Mouse (Mus musculus): ENCODE measurements around the gene Thap11. TPM values are rescaled to one million over a fixed set of nuclear protein-coding genes. Genes with fewer than 3 reads are reported as not detected.

Gene Thap11
- total and polyA plus RNA-seq, 3 experiments = 21.3 to 42.6 (median 31.9) TPM

DNA sequence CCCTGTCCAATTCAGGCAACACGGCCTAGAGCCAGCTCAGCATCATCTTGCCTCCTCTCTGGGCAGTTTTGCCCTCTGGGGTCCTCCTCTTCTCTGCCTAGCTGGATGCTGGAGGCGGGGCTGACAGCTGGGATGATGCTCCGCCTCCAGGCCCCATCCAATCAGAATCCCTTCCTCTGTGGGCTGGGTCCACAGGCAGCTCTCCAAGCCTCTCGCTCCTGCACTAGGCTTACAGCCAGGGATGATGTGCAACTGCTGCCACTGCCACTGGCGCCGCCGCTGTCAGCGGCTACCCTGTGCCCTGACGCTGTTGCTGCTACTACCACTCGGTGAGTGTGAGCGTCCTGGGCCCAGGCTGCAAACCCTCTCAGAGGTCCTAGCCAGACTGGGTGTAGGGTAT lies 38.4 kb downstream of the Thap11 start, which contains the start of gene Nrn1l:
Gene Nrn1l, plus strand, starts transcription at position 229 of the 400 bp plus-strand sequence.
- dilution Hi-C loops (cut with MboI; ENCODE audit: extremely low pct_ligation_motif_present, extremely low pct_unique_long_range_greater_than_20kb, low sequenced_read_pairs) (no loop called here), in situ Hi-C loops (cut with MboI; ENCODE audit: low pct_ligation_motif_present, low pct_unique_long_range_greater_than_20kb, low sequenced_read_pairs) (loop anchor here (5.0 kb wide), 1 partner anchor 44 kb away; the partner anchor contains the start of gene Psmb10)
- Histone ChIP-seq H3K9ac (ENCODE audit: insufficient read depth, low read depth) (no peak within 1 kb of the TSS), H3K27me3 (replicated peaks) (no peaks in the 10 kb centered on the region), H3K4me1 (ENCODE audit: control insufficient read depth in 1 of 2, insufficient read depth in 2 of 2) (no peaks in the 10 kb centered on the region), H3K36me3 (replicated peaks in 1 of 2; ENCODE audit: control insufficient read depth in 1 of 2, insufficient read depth in 1 of 2, low read length in 1 of 2) (peaks cover 53 to 78% of the 10 kb centered on the region in 2 experiments), H3K27ac (ENCODE audit: insufficient read depth, low read depth) (no peak within 1 kb of the TSS), H3K4me2 (ENCODE audit: insufficient read depth, low read depth, poor library complexity, severe bottlenecking) (no peak within 1 kb of the TSS), H3K79me2 (replicated peaks; ENCODE audit: control insufficient read depth, extremely low read depth, insufficient read depth, poor library complexity, severe bottlenecking) (no peaks in the 10 kb centered on the region), H3K9me3 (replicated peaks; ENCODE audit: low read length) (no peaks in the 10 kb centered on the region), H3K4me3 (replicated peaks in 1 of 3; ENCODE audit: low read depth in 2 of 3, low read length in 2 of 3, poor library complexity in 1 of 3) (no peak within 1 kb of the TSS)
- TF ChIP-seq ZC3H11A (IDR thresholded peaks at IDR 0.05; ENCODE audit: low read depth, low read length) = no peak
- no peak for TF ChIP-seq NELFE (IDR thresholded peaks at IDR 0.05; ENCODE audit: low read depth, low read length)
- no peak for TF ChIP-seq MXI1 (IDR thresholded peaks at IDR 0.05; ENCODE audit: low read depth, low read length)
- peak; percentile 36 for DNase-seq (ENCODE audit: extremely low read depth)

DNA sequence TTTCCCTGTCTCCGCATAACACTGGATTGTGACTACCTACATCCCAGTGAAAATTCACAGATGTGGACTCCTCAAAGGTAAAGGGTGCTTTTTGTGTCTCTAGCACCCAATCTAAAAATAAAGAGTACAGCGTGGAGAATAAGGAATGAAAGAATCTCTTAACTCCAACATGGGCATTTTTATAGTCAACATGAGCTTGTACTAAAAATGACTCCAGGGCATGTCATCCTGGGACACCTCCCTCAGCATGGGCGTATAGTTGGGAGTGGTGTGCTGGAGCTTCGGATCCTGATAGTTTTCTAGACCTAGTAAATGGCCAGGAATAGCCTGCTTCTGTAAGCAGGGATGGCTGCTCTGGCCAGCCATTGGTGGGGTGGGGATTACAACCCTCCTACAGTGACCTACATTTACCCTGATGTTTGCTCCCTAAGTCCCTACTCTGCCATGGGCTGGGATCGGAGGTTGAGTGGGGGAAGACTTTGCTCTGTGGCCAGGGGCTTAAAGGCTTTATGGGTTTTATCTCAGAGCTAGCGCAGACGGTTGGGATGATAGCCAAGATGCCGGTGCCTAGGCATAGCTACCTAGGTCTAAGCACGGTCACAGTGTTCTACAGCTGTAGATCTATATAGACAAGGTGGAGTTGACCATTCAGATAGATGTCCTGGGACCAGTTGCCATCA lies 43.0 kb downstream of the Thap11 start:
- in situ Hi-C loops (cut with MboI; ENCODE audit: low pct_ligation_motif_present, low pct_unique_long_range_greater_than_20kb, low sequenced_read_pairs) = no loop called here

DNA sequence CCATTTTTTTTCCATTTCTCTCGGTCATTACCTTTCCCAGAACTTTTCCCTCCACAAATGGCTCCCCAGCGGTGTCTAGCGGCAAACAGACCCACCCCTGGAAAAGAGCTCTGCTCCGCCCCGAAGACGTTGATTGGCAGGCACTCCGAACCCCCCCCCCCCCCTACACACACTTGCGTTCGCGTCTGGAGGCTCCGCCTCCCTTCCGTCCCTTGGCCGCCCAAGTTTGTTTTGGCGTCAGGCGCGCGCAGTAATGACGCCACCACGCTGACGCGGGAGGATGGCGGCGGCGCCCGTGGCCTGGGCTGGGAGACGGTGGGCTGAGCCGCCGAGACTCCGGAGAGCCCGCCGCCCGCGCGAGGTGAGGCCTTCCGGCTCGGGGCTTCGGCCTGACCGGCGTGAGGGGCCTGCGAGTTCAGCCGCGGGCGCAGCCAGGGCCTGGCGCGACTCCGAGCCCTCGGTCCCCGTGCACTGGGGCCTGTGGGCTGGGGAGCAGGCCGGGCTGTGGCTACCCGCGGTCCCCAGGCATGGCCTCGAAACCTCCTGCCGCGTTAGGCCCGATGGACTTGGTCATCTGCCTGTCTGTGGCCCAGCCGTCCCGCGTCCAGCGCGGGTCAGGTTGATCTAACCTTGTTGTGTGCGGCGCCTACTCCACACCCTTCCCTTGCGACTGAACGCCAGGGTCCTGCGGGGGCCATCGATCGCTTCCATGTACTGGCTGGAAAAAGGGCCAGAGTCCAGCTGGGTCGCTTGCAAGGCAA lies 45.4 kb downstream of the Thap11 start, which contains the start of gene Pskh1:
Gene Pskh1, plus strand, starts transcription at position 262 of the 761 bp plus-strand sequence.
- H3K79me2 ChIP-seq (replicated peaks; ENCODE audit: control insufficient read depth, extremely low read depth, insufficient read depth, poor library complexity, severe bottlenecking) = peaks cover 8% of the 10 kb centered on the region; the same call in 1 of the 2 replicates
- H3K27me3 ChIP-seq (replicated peaks) = no peaks in the 10 kb centered on the region
- H3K36me3 ChIP-seq (replicated peaks in 1 of 2; ENCODE audit: control insufficient read depth in 1 of 2, insufficient read depth in 1 of 2, low read length in 1 of 2) = peaks cover 0 to 22% of the 10 kb centered on the region in 2 experiments
- H3K9ac ChIP-seq (ENCODE audit: insufficient read depth, low read depth) = peak within 1 kb of the TSS; percentile 86
- peak within 1 kb of the TSS; percentile 5; the same call in 1 of the 2 replicates for H3K27ac ChIP-seq (ENCODE audit: insufficient read depth, low read depth)
- peak; percentile 92 for DNase-seq (ENCODE audit: extremely low read depth)
- peak within 1 kb of the TSS; percentile 93 to 99 (median 95) for H3K4me3 ChIP-seq (replicated peaks in 1 of 3; ENCODE audit: low read depth in 2 of 3, low read length in 2 of 3, poor library complexity in 1 of 3)
- in situ Hi-C loops (cut with MboI; ENCODE audit: low pct_ligation_motif_present, low pct_unique_long_range_greater_than_20kb, low sequenced_read_pairs) = no loop called here
- dilution Hi-C loops (cut with MboI; ENCODE audit: extremely low pct_ligation_motif_present, extremely low pct_unique_long_range_greater_than_20kb, low sequenced_read_pairs) = no loop called here
- H3K9me3 ChIP-seq (replicated peaks; ENCODE audit: low read length) = no peaks in the 10 kb centered on the region
- peaks cover 0 to 19% of the 10 kb centered on the region in 2 experiments; a peak in 2 of 4 replicates for H3K4me1 ChIP-seq (ENCODE audit: control insufficient read depth in 1 of 2, insufficient read depth in 2 of 2)
- H3K4me2 ChIP-seq (ENCODE audit: insufficient read depth, low read depth, poor library complexity, severe bottlenecking) = peak within 1 kb of the TSS; percentile 72
- TF ChIP-seq JUND (conservative IDR thresholded peaks at IDR 0.05; ENCODE audit: low read depth, low read length) (no peak), PAX5 (IDR thresholded peaks at IDR 0.05; ENCODE audit: low read length) (no peak), MXI1 (IDR thresholded peaks at IDR 0.05; ENCODE audit: low read depth, low read length) (peak; percentile 62; the same call in 1 of the 2 replicates), UBTF (IDR thresholded peaks at IDR 0.05; ENCODE audit: low read depth, low read length) (0 out of 2 replicates have a peak, but pooled peaks have one; percentile 56), ZNF384 (IDR thresholded peaks at IDR 0.05; ENCODE audit: low read depth, low read length) (peak; percentile 49; the same call in 1 of the 2 replicates), SIN3A (IDR thresholded peaks at IDR 0.05; ENCODE audit: low read length) (peak; percentile 90), MAX (IDR thresholded peaks at IDR 0.05; ENCODE audit: low read length) (peak; percentile 43; the same call in 1 of the 2 replicates), KAT2A (IDR thresholded peaks at IDR 0.05; ENCODE audit: insufficient replicate concordance, low read length) (peak; percentile 67; the same call in 1 of the 2 replicates), MAZ (IDR thresholded peaks at IDR 0.05; ENCODE audit: low read depth, low read length) (peak; percentile 94), ETS1 (conservative IDR thresholded peaks at IDR 0.05; ENCODE audit: low read depth, low read length) (no peak; the same call in 1 of the 2 replicates), BHLHE40 (IDR thresholded peaks at IDR 0.05; ENCODE audit: low read depth, low read length) (no peak; the same call in 1 of the 2 replicates), JUN (IDR thresholded peaks at IDR 0.05; ENCODE audit: insufficient read depth, low read depth, low read length) (no peak), EP300 (IDR thresholded peaks at IDR 0.05; ENCODE audit: low read length) (no peak), MEF2A (IDR thresholded peaks at IDR 0.05; ENCODE audit: borderline replicate concordance, low read depth, low read length) (peak; percentile 64; the same call in 1 of the 2 replicates), NRF1 (IDR thresholded peaks at IDR 0.05; ENCODE audit: low read depth, low read length) (peak; percentile 67), GABPA (IDR thresholded peaks at IDR 0.05; ENCODE audit: insufficient replicate concordance, low read depth, low read length) (peak; percentile 96)

More for the DNA sequence above, 43.0 kb downstream of the Thap11 start:
- Histone ChIP-seq H3K27me3 (replicated peaks) (no peaks in the 10 kb centered on the region), H3K4me3 (replicated peaks in 1 of 3; ENCODE audit: low read depth in 2 of 3, low read length in 2 of 3, poor library complexity in 1 of 3) (no peak overlapping the region), H3K79me2 (replicated peaks; ENCODE audit: control insufficient read depth, extremely low read depth, insufficient read depth, poor library complexity, severe bottlenecking) (0 out of 2 replicates have a peak, but pooled peaks cover 6% of the 10 kb centered on the region), H3K9me3 (replicated peaks; ENCODE audit: low read length) (no peaks in the 10 kb centered on the region), H3K36me3 (replicated peaks in 1 of 2; ENCODE audit: control insufficient read depth in 1 of 2, insufficient read depth in 1 of 2, low read length in 1 of 2) (peaks cover 11 to 36% of the 10 kb centered on the region in 2 experiments), H3K4me2 (ENCODE audit: insufficient read depth, low read depth, poor library complexity, severe bottlenecking) (no peak overlapping the region), H3K27ac (ENCODE audit: insufficient read depth, low read depth) (no peak overlapping the region), H3K9ac (ENCODE audit: insufficient read depth, low read depth) (no peak overlapping the region), H3K4me1 (ENCODE audit: control insufficient read depth in 1 of 2, insufficient read depth in 2 of 2) (peaks cover 0 to 18% of the 10 kb centered on the region in 2 experiments; a peak in 2 of 4 replicates)
- dilution Hi-C loops (cut with MboI; ENCODE audit: extremely low pct_ligation_motif_present, extremely low pct_unique_long_range_greater_than_20kb, low sequenced_read_pairs) = no loop called here
- DNase-seq (ENCODE audit: extremely low read depth) = no peak
- TF ChIP-seq MAX (IDR thresholded peaks at IDR 0.05; ENCODE audit: low read length) (no peak), SMC3 (IDR thresholded peaks at IDR 0.05; ENCODE audit: low read depth, low read length) (no peak), RAD21 (IDR thresholded peaks at IDR 0.05; ENCODE audit: low read depth, low read length) (no peak), IRF4 (IDR thresholded peaks at IDR 0.05; ENCODE audit: low read depth, low read length) (no peak), EP300 (IDR thresholded peaks at IDR 0.05; ENCODE audit: low read length) (no peak), ZNF384 (IDR thresholded peaks at IDR 0.05; ENCODE audit: low read depth, low read length) (no peak), KAT2A (IDR thresholded peaks at IDR 0.05; ENCODE audit: insufficient replicate concordance, low read length) (no peak)
